Mouse (Mus musculus) stomach, embryonic 15.5 days (tissue): ENCODE data around the gene Eya4. TPM values are rescaled to one million over a fixed set of nuclear protein-coding genes. Genes with fewer than 3 reads are reported as not detected.

Source experiments
- ATAC-seq: fragments of 200-750 bp; cut with Nextera tagmentation; 2 replicates; pipeline ENCODE4 v1.8.0; 2017; ENCODE audit warnings: low read depth, moderate number of reproducible peaks, moderate TSS enrichment; ENCODE audit not compliant: insufficient read depth, low FRiP score
- H3K27ac ChIP-seq: fragments of 300-500 bp; sonication (generic); 2 replicates; pipeline ENCODE4 v1.5.1; 2015; ENCODE audit warnings: mild to moderate bottlenecking, inconsistent platforms
- H3K27me3 ChIP-seq: fragments of 300-500 bp; sonication (generic); replicated peaks from 2 replicates; pipeline ENCODE4 v1.6.1; 2015; ENCODE audit warnings: inconsistent platforms
- H3K36me3 ChIP-seq: fragments of 300-500 bp; sonication (generic); 2 replicates; pipeline ENCODE4 v1.6.1; 2015; ENCODE audit warnings: inconsistent platforms
- H3K4me1 ChIP-seq: fragments of 300-500 bp; sonication (generic); 2 replicates; pipeline ENCODE4 v1.6.1; 2015; ENCODE audit warnings: inconsistent platforms
- H3K4me2 ChIP-seq: fragments of 300-500 bp; sonication (generic); 2 replicates; pipeline ENCODE4 v1.6.1; 2015; ENCODE audit warnings: mild to moderate bottlenecking, inconsistent platforms
- H3K4me3 ChIP-seq: fragments of 300-500 bp; sonication (generic); replicated peaks from 2 replicates; pipeline ENCODE4 v1.5.1; 2015; ENCODE audit warnings: inconsistent platforms
- H3K9ac ChIP-seq: fragments of 300-500 bp; sonication (generic); 2 replicates; pipeline ENCODE4 v1.6.1; 2015; ENCODE audit warnings: inconsistent platforms
- H3K9me3 ChIP-seq: fragments of 300-500 bp; sonication (generic); 2 replicates; pipeline ENCODE4 v1.6.1; 2016; ENCODE audit warnings: inconsistent platforms
- WGBS: fragments of 180-500 bp; shearing (Covaris S2); methylation state at CpG from one replicate; pipeline ENCODE4 v1.1.7; 2015; 5-methylcytosine and 5-hydroxymethylcytosine counted together
- polyA plus RNA-seq: library from polyadenylated mRNA; unstranded; fragments of >200 nt; fragmentation: Nextera tagmentation; extraction: Ambion mirVana; gene quantifications from 2 replicates; pipeline ENCODE4 v1.2.1, GENCODE M21; 2015

Eya4 gene
- polyA plus RNA-seq, 1 experiment from 2014 or later = 0.92 TPM

- Histone ChIP-seq H3K27me3 (no peaks in the 10 kb centered on the region), H3K4me3 (no peak overlapping the region), H3K9ac (no peak overlapping the region), H3K27ac (no peak overlapping the region), H3K4me2 (no peak overlapping the region), H3K4me1 (no peaks in the 10 kb centered on the region), H3K9me3 (no peaks in the 10 kb centered on the region), H3K36me3 (no peaks in the 10 kb centered on the region)
- 88% methylated on average over 4 of the region's 4 CpGs for WGBS
- no peak for ATAC-seq
Observed at GRCm38 (mm10) chr10:23322275-23322674, 28.3 kb downstream of the Eya4 start.

- Histone ChIP-seq H3K27ac (no peak overlapping the region), H3K36me3 (no peaks in the 10 kb centered on the region), H3K4me3 (no peak overlapping the region), H3K4me1 (0 out of 2 replicates have a peak, but pooled peaks cover 2% of the 10 kb centered on the region), H3K4me2 (no peak overlapping the region), H3K9me3 (no peaks in the 10 kb centered on the region), H3K27me3 (no peaks in the 10 kb centered on the region), H3K9ac (no peak overlapping the region)
- WGBS = 55% methylated on average over 3 of the region's 3 CpGs
- no peak for ATAC-seq
Observed at GRCm38 (mm10) chr10:23295616-23296015, 55.0 kb downstream of the Eya4 start.

- ATAC-seq = no peak
- 0 out of 2 replicates have a peak, but pooled peaks cover 2% of the 10 kb centered on the region for H3K4me1 ChIP-seq
- H3K9ac ChIP-seq = no peak overlapping the region
- H3K36me3 ChIP-seq = no peaks in the 10 kb centered on the region
- no peaks in the 10 kb centered on the region for H3K9me3 ChIP-seq
- H3K27me3 ChIP-seq = no peaks in the 10 kb centered on the region
- H3K27ac ChIP-seq = no peak overlapping the region
- no peak overlapping the region for H3K4me2 ChIP-seq
- WGBS = 55% methylated on average over 7 of the region's 7 CpGs
- H3K4me3 ChIP-seq = no peak overlapping the region
Observed at GRCm38 (mm10) chr10:23292495-23292894, 58.1 kb downstream of the Eya4 start.

- no peak overlapping the region for H3K27ac ChIP-seq
Observed at GRCm38 (mm10) chr10:23277371-23277770, 73.2 kb downstream of the Eya4 start.

DNA sequence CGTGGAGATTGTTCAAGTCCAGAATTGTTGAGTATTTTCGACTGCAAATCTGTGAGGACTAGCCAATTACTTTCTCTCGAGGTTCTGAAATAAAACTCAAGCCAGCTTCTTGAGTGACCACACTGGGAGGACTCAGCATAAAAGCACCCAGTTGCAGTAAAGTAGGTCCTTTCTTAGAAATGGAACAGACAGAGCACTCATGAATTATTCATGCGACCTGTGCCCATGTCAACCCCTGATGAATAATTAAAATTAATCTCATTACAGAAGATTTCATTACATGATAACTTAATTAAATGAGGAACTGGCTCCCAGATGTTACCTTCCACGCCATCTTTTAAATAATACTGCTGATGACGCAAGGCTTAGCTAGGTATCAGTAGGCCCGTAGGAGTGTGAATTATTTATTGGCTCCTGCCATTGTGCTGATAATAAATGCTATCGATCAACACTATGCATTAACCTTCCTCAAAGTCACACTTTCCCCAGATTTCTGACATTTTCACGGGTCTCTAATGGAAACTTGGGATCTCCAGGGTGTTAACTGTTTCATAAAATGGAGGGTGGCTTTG is 79.5 kb downstream of the Eya4 start:
- Histone ChIP-seq H3K9ac (no peak overlapping the region), H3K4me2 (no peak overlapping the region), H3K9me3 (no peaks in the 10 kb centered on the region), H3K36me3 (no peaks in the 10 kb centered on the region), H3K27ac (no peak overlapping the region), H3K27me3 (no peaks in the 10 kb centered on the region), H3K4me3 (no peak overlapping the region), H3K4me1 (no peaks in the 10 kb centered on the region)
- ATAC-seq = no peak
- WGBS = 72% methylated on average over 9 of the region's 9 CpGs

More at GRCm38 (mm10) chr10:23277371-23277770, 73.2 kb downstream of the Eya4 start:
- ATAC-seq = no peak
- H3K9me3 ChIP-seq = no peaks in the 10 kb centered on the region
- no peaks in the 10 kb centered on the region for H3K27me3 ChIP-seq
- H3K9ac ChIP-seq = no peak overlapping the region
- no peaks in the 10 kb centered on the region for H3K36me3 ChIP-seq
- H3K4me3 ChIP-seq = no peak overlapping the region
- no peak overlapping the region for H3K4me2 ChIP-seq
- 85% methylated on average over 3 of the region's 3 CpGs for WGBS
- no peaks in the 10 kb centered on the region for H3K4me1 ChIP-seq

DNA sequence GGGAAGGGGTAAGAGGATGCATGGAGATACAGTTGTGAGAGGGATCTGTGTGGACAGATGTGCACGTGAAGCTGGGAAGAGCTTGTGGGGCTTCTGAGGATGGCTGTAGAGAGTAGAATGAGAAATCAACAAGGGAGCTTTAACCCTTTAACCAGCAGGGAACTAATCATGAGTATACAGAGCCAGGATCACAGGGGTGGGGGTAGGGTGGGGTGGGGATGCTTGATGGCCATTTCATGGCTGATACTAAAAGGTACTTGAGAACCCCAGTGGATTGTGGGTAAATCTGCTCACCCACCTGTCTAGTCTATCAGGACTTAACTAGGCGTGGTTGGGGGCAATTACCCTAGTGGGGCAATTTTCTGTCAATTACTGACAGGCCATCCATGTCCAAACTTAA is 80.1 kb downstream of the Eya4 start:
- WGBS = 71% methylated on average over 2 of the region's 2 CpGs
- Histone ChIP-seq H3K9me3 (no peaks in the 10 kb centered on the region), H3K4me2 (no peak overlapping the region), H3K27me3 (no peaks in the 10 kb centered on the region), H3K4me3 (no peak overlapping the region), H3K36me3 (no peaks in the 10 kb centered on the region), H3K27ac (no peak overlapping the region), H3K4me1 (no peaks in the 10 kb centered on the region), H3K9ac (no peak overlapping the region)
- ATAC-seq = no peak

- Histone ChIP-seq H3K4me1 (no peaks in the 10 kb centered on the region), H3K9ac (no peak overlapping the region), H3K27ac (no peak overlapping the region), H3K4me2 (no peak overlapping the region), H3K27me3 (no peaks in the 10 kb centered on the region), H3K4me3 (no peak overlapping the region), H3K9me3 (no peaks in the 10 kb centered on the region), H3K36me3 (no peaks in the 10 kb centered on the region)
- 65% methylated on average over 4 of the region's 4 CpGs for WGBS
- ATAC-seq = no peak
Observed at GRCm38 (mm10) chr10:23252180-23252579, 98.4 kb downstream of the Eya4 start.

DNA sequence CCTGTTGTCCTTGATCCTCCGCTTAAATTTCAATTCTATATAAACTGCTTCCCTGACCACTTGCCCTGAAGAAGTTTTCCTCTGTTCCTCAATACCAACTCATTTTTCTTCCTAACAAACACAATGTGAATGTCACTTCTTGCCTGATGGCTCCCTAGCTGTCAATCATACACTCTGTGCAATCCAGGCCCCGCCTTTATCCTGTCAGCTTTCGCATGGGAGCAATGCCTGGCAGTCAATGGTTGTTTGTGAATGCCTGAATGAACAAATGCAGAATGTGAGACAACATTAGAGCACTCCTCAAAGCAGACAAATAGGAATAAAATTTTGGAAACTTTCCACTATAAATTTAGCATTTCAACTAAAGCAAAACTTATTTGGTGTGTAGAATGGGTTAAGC is 104.1 kb downstream of the Eya4 start:
- 80% methylated on average over 3 of the region's 3 CpGs for WGBS
- Histone ChIP-seq H3K36me3 (no peaks in the 10 kb centered on the region), H3K9ac (no peak overlapping the region), H3K4me2 (no peak overlapping the region), H3K9me3 (no peaks in the 10 kb centered on the region), H3K4me1 (no peaks in the 10 kb centered on the region), H3K27ac (no peak overlapping the region), H3K4me3 (no peak overlapping the region), H3K27me3 (no peaks in the 10 kb centered on the region)
- ATAC-seq = no peak

DNA sequence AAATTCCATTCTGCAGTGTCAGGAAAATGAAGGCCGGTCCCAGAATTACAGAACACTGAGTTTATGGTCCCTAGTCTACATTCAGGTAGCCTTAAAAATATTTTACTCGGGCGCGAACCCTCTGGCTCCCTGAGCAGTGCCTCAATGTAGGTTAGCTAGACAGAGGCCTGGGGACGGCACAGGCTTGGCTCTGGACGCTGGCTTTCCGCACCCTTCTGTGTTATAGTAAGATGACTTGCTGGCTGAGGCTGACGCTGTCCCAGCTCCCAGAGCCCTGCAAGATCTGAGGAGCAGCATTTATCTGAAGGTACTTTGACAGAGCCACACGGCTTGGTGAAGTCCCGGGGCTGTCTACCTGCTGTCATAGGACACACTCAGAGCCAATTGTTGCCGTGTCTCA is 113.7 kb downstream of the Eya4 start:
- no peaks in the 10 kb centered on the region for H3K36me3 ChIP-seq
- no peak overlapping the region for H3K4me3 ChIP-seq
- no peak overlapping the region for H3K4me2 ChIP-seq
- no peak overlapping the region for H3K27ac ChIP-seq
- H3K27me3 ChIP-seq = no peaks in the 10 kb centered on the region
- WGBS = 72% methylated on average over 11 of the region's 11 CpGs
- H3K9ac ChIP-seq = no peak overlapping the region
- no peak for ATAC-seq
- H3K9me3 ChIP-seq = no peaks in the 10 kb centered on the region
- no peaks in the 10 kb centered on the region for H3K4me1 ChIP-seq

- WGBS = 83% methylated on average over 4 of the region's 4 CpGs
- Histone ChIP-seq H3K27me3 (no peaks in the 10 kb centered on the region), H3K27ac (no peak overlapping the region), H3K4me2 (no peak overlapping the region), H3K9ac (no peak overlapping the region), H3K4me1 (no peaks in the 10 kb centered on the region), H3K9me3 (no peaks in the 10 kb centered on the region), H3K4me3 (no peak overlapping the region), H3K36me3 (no peaks in the 10 kb centered on the region)
- no peak for ATAC-seq
Observed at GRCm38 (mm10) chr10:23235405-23235804, 115.2 kb downstream of the Eya4 start.

- 34% methylated on average over 6 of the region's 6 CpGs for WGBS
- H3K4me3 ChIP-seq = no peak overlapping the region
Observed at GRCm38 (mm10) chr10:23233425-23233824, 117.2 kb downstream of the Eya4 start.

DNA sequence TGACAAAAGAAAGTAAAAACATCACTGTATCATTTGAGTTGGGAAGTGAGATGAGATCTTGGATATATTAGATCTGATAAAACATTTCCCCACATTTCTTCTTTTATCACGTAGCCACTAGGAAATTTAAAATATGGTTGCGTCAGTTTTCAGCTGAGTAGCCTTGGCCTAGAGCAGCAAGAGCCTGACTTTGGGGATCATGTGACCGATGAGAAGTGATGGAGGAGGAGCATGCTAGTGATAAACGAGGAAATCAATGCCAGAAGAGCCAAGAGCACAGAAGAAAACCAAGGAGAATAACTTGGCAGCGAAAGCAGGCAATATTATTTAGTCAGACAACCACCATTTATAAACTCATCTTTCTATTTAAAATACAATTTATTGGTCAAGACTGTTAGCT is 119.7 kb downstream of the Eya4 start:
- no peak for ATAC-seq
- H3K27ac ChIP-seq = no peak overlapping the region
- no peak overlapping the region for H3K4me2 ChIP-seq
- no peak overlapping the region for H3K4me3 ChIP-seq
- H3K9ac ChIP-seq = no peak overlapping the region
- H3K36me3 ChIP-seq = no peaks in the 10 kb centered on the region
- WGBS = 70% methylated on average over 5 of the region's 5 CpGs
- H3K27me3 ChIP-seq = no peaks in the 10 kb centered on the region
- H3K4me1 ChIP-seq = no peaks in the 10 kb centered on the region
- H3K9me3 ChIP-seq = no peaks in the 10 kb centered on the region

More at GRCm38 (mm10) chr10:23233425-23233824, 117.2 kb downstream of the Eya4 start:
- Histone ChIP-seq H3K27me3 (no peaks in the 10 kb centered on the region), H3K9me3 (no peaks in the 10 kb centered on the region), H3K4me2 (no peak overlapping the region), H3K4me1 (no peaks in the 10 kb centered on the region), H3K9ac (no peak overlapping the region), H3K27ac (no peak overlapping the region), H3K36me3 (no peaks in the 10 kb centered on the region)
- no peak for ATAC-seq

DNA sequence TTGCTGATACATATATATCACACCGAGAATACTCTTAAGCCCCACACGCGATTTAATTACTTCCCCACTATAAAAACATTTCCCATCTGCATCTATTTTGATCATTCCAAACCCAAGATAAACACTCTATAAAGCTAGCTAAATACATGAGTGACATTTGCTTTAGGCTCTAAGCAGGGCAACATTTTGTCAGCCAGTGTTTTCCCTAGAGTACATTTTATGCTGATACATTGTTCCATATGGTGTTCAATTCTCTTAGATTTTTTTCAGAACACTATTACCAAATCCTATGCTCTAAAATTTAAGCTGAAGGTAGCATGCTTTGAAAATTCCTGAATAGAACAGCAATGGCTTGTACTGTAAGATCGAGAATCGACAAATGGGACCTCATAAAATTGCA is 127.2 kb downstream of the Eya4 start:
- H3K4me1 ChIP-seq = no peaks in the 10 kb centered on the region
- H3K4me2 ChIP-seq = no peak overlapping the region
- no peaks in the 10 kb centered on the region for H3K36me3 ChIP-seq
- no peak overlapping the region for H3K4me3 ChIP-seq
- H3K27ac ChIP-seq = no peak overlapping the region
- no peak for ATAC-seq
- H3K9me3 ChIP-seq = no peaks in the 10 kb centered on the region
- no peak overlapping the region for H3K9ac ChIP-seq
- 74% methylated on average over 5 of the region's 5 CpGs for WGBS
- no peaks in the 10 kb centered on the region for H3K27me3 ChIP-seq
